Mouse (Mus musculus): ENCODE results near the gene Fbxl22.

Gene Fbxl22

GRCm38 (mm10) chr9:66514256-66514770 lies at the start of gene Fbxl22:
Gene Fbxl22 (minus strand): TSS chr9:66514593.
- DNase-seq (ENCODE audit: low spot score in 2 of 2), result no peak

GRCm38 (mm10) chr9:66562215-66562614 lies 47.8 kb upstream of the Fbxl22 start:
- DNase-seq (ENCODE audit: low spot score in 2 of 2), result no peak

DNA sequence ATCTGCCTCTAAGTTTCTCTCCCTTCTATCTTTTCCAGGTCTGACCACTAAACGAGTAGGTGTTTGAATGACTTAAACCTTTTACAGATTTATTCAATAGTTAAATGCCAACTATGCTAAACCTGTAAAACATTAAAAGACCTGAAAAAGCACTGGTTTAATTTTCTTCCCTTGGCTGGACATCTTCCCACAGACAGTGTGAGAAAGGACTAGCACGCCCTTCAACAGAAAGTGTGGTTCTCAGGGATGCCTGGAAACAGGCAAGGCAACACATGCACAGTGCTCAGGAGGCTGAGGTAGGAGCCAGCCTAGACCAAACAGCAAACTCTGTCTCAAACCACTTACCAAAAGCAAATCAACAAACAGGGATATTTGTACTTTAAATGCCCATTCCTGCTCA lies 47.1 kb upstream of the Fbxl22 start:
- no peak for DNase-seq (ENCODE audit: low spot score in 2 of 2)

GRCm38 (mm10) chr9:66560728-66561127 lies 46.3 kb upstream of the Fbxl22 start:
- no peak for DNase-seq (ENCODE audit: low spot score in 2 of 2)

- no peak for DNase-seq (ENCODE audit: low spot score in 2 of 2)
Measured at GRCm38 (mm10) chr9:66560295-66560694, 45.9 kb upstream of the Fbxl22 start.

GRCm38 (mm10) chr9:66558971-66559370 lies 44.6 kb upstream of the Fbxl22 start:
- no peak for DNase-seq (ENCODE audit: low spot score in 2 of 2)

DNA sequence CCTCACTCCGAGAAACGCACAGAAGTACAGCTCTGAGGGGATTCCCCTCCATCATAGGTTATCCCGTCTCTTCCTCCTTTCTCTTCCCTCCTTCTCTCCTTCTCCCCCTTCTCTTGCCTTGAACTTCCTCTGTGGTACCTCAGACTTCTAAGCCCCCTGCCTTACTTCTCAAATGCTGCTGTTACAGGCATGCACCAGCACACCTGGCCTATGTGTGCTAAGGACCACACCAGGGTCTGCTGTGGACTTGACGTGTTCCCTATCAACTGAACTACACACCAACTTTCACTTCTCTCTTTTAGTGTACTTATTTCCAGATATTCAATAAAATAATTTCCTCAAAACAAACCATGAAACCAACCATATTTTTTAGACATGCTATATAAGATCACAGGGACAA lies 28.4 kb upstream of the Fbxl22 start:
- DNase-seq (ENCODE audit: low spot score in 2 of 2), result no peak

GRCm38 (mm10) chr9:66521595-66521994 lies 7.2 kb upstream of the Fbxl22 start:
- no peak for DNase-seq (ENCODE audit: low spot score in 2 of 2)

DNA sequence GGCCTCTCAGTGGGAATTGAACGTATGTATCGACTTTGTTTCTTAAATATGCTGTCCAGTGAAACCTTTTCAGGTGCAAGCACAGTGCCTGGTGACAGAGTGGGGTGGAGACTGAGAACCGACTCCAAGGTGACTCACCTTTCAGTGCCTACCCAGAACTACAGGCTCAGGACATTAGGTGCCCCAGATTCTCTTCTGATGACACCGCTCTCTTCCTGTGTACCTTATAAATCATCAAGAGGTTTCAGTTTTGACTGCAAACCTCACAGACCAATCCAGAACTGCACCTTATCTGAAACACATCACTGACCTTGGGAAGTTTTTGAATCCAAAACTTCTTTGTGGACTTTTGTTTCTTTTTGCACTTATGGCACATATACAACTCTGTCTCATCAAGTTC lies 5.9 kb upstream of the Fbxl22 start:
- DNase-seq (ENCODE audit: low spot score in 2 of 2), result no peak

DNA sequence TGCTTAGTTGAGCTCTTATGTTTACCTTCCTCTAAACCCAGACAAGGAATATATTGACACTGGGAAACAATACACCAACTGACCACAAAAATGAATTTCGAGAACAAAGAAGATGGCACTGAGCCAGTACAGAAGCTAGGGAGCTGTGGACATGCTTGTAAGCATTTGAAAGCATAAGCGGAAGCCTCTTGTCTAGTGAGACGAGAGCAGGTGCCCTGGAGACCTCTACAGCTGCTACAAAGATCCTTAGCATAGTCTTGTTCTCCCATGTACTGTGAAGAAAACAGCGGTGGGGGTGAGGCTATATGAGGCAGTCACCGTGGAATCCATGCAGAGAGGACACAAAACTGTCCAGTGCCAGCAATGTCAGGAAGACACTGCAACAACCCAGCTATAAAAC lies 4.5 kb upstream of the Fbxl22 start:
- no peak for DNase-seq (ENCODE audit: low spot score in 2 of 2)

GRCm38 (mm10) chr9:66518251-66518650 lies 3.9 kb upstream of the Fbxl22 start:
- DNase-seq (ENCODE audit: low spot score in 2 of 2), result no peak

DNA sequence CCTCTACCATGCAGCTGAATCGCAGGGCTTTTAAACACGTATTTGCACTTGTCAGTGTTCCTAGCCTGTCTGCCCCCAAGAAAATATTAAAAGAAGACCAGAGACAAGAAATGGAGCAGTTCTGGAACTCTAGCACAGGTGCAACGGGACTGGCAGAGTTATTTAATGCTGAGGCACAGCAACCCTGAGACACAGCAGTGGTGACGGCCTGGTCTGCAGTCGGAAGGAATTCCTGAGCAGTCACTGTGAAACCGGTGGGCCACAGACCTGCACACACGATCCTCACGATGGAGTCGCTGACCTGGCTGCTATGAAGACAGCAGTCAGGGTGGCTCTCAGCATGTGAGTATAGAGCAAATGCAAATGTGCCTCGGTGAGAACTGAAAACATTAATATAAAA lies 3.4 kb upstream of the Fbxl22 start:
- DNase-seq (ENCODE audit: low spot score in 2 of 2), result no peak

GRCm38 (mm10) chr9:66516296-66516940 lies 2.0 kb upstream of the Fbxl22 start:
- no peak for DNase-seq (ENCODE audit: low spot score in 2 of 2)

DNA sequence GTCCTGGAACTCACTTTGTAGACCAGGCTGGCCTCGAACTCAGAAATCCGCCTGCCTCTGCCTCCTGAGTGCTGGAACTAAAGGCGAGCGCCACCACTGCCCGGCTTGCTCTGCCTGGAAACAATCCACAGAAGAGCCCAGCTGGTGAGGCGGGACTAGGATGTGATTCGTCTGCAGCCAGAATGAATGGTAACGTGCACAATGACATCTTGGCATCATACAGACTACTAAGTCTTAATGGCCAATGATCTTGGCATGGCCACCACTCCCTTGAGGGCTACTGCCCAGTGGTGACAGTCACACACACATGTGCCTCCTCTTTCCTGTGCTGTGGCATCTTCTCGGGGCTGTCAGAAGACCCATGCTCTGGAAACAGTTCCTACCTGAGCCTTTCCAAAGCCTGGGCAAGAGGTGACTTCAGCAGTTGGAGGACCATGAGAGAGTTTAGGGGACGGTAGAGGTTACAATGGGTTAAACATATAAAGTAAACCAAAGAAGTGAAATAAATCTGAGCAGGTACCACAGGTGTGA lies 1.4 kb upstream of the Fbxl22 start:
- no peak for DNase-seq (ENCODE audit: low spot score in 2 of 2)

- no peak for DNase-seq (ENCODE audit: low spot score in 2 of 2)
Measured at GRCm38 (mm10) chr9:66515115-66515514, 722 bp upstream of the Fbxl22 start.

- DNase-seq (ENCODE audit: low spot score in 2 of 2), result no peak
Measured at GRCm38 (mm10) chr9:66513661-66514255, 635 bp downstream of the Fbxl22 start.

DNA sequence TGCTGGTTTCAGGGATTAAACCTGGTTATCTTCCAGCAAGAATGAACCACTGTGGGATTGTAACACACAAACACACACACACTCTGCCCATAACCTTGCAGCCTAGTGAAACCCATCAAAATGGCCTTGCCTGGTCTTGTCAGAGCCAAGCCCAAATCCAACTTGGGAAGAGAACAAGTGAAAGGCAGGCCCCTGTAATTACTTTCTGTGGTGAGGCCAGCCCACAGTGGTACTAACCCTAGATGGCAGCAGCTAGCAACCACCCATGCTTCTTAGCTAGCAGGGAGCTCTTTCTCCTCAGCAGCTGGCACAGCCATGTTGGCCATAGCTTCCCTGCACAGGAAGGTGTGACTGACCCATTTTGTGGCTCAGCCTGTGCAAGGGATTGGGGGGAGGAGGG lies 1.2 kb downstream of the Fbxl22 start:
- no peak for DNase-seq (ENCODE audit: low spot score in 2 of 2)

DNA sequence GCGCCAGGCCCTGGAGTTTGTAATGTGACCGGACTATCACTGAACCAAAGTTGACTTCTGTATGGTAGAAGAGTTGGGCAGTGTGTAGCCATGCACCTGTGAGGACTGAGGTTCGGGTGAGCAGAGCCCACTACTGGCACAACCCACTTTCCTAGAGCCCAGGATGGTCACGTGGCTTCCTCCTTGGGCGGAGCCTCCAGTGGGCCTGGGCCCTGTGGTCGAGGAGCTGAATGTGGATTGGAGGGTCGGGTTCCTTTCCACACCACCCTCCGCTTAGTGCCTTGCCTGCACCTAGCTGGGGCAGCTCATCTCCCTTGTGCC lies 2.1 kb downstream of the Fbxl22 start:
- DNase-seq (ENCODE audit: low spot score in 2 of 2), result peak; percentile 81 to 86

GRCm38 (mm10) chr9:66511580-66512350 lies 2.6 kb downstream of the Fbxl22 start:
- peak; percentile 94 to 97 for DNase-seq (ENCODE audit: low spot score in 2 of 2)

- no peak for DNase-seq (ENCODE audit: low spot score in 2 of 2)
Measured at GRCm38 (mm10) chr9:66510944-66511343, 3.4 kb downstream of the Fbxl22 start.

GRCm38 (mm10) chr9:66510351-66510841 lies 4.0 kb downstream of the Fbxl22 start:
- no peak for DNase-seq (ENCODE audit: low spot score in 2 of 2)

GRCm38 (mm10) chr9:66508890-66509399 lies 5.4 kb downstream of the Fbxl22 start:
- no peak for DNase-seq (ENCODE audit: low spot score in 2 of 2)
